Mouse (Mus musculus): ENCODE measurements around the gene Usp53.

DNA sequence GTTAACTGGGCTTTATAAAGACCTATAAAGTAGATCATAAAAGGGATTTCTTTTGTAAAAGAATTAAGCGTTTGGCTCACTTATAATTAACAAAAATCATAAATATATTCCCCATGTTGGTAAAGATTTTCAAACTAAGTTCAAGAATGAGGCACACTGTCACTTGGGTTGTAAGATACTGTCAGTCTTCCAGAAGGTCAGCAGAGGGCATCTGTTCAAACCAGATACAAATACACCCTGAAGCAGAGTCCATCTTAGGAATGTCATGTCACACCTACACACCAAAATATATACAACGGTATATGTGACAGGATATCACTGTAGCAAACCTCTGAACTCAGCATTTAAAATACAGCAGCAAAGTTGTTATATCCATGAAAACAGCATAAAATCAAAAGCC lies 34.2 kb downstream of the Usp53 start:
- TF ChIP-seq CTCF (IDR thresholded peaks at IDR 0.05; ENCODE audit: low read depth): no peak
- no peak for TF ChIP-seq EP300 (IDR thresholded peaks at IDR 0.05; ENCODE audit: low read depth)
